ENCODE assay signal across 8 mouse cellular contexts in the genomic region with DNA sequence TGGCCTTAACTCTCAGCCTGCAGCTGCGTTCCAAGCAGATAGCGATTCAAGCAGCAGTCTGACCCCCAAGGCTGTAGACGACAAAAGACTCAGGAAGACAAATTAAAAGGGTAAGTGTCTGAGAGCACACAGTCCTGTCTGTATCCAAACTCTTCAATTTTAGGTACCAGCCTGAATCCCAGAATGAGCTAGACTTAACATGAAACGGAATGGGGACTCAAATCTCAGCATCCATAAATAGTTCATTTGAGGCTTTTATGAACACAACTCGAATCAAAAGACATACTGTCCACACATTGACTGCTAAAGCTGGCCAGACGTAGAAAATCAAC. TPM values are rescaled to one million over a fixed set of nuclear protein-coding genes. Genes with fewer than 3 reads are reported as not detected.
A peak's percentile ranks its signal among the peaks of the same experiment; 100 is the strongest.
DNase-seq lines count a peak whose midpoint lies in the region; ATAC-seq lines count a peak whose summit lies in the region.

No protein-coding gene starts in this region.

- no peaks in the 10 kb centered on the region for H3K27me3 ChIP-seq in heart, embryonic 11.5 days (ENCODE audit: control insufficient read depth, insufficient read depth, low read length)
- no peaks in the 10 kb centered on the region for H3K27me3 ChIP-seq in forebrain, embryonic 16.5 days (replicated peaks; ENCODE audit: control insufficient read depth, insufficient read depth, low read length)
- no peaks in the 10 kb centered on the region for H3K27me3 ChIP-seq in liver, embryonic 16.5 days (ENCODE audit: control insufficient read depth, insufficient read depth, low read depth, low read length)

- peaks cover 2% of the 10 kb centered on the region; the same call in 1 of the 2 replicates for H3K4me1 ChIP-seq in heart, embryonic 11.5 days (ENCODE audit: control insufficient read depth, insufficient read depth, low read length)
- peaks cover 31% of the 10 kb centered on the region for H3K4me1 ChIP-seq in forebrain, embryonic 16.5 days (replicated peaks; ENCODE audit: control insufficient read depth, insufficient read depth, low read length)
- H3K4me1 ChIP-seq in liver, embryonic 16.5 days (ENCODE audit: control insufficient read depth, low read depth, low read length), result no peaks in the 10 kb centered on the region

- H3K4me2 ChIP-seq in heart, embryonic 11.5 days, result peak overlapping the region; percentile 82
- H3K4me2 ChIP-seq in forebrain, embryonic 16.5 days (ENCODE audit: low read length), result peak overlapping the region; percentile 50
- peak overlapping the region; percentile 34 for H3K4me2 ChIP-seq in liver, embryonic 16.5 days (ENCODE audit: low read depth, low read length)

- DNase-seq in heart, adult 9 months (ENCODE audit: low spot score in 2 of 2), result no peak
- DNase-seq in 416B (ENCODE audit: low read depth) (peak; percentile 52), MN1 (ENCODE audit: low spot score) (no peak)
- DNase-seq in layer of hippocampus, postnatal 10 days (ENCODE audit: low spot score in 2 of 2), result no peak
- no peak for DNase-seq in cerebellum, postnatal 25 days

- WGBS in heart, embryonic 11.5 days (ENCODE audit: insufficient replicate concordance), result 15% methylated on average over 6 of the region's 6 CpGs
- 17% methylated on average over 6 of the region's 6 CpGs for WGBS in forebrain, embryonic 16.5 days
- 32% methylated on average over 6 of the region's 6 CpGs for WGBS in liver, embryonic 16.5 days (ENCODE audit: insufficient replicate concordance)

- peak overlapping the region; percentile 95 for H3K27ac ChIP-seq in heart, embryonic 11.5 days (ENCODE audit: low read depth, low read length)
- H3K27ac ChIP-seq in forebrain, embryonic 16.5 days (ENCODE audit: low read length), result peak overlapping the region; percentile 94
- H3K27ac ChIP-seq in liver, embryonic 16.5 days (ENCODE audit: low read length), result peak overlapping the region; percentile 0; the same call in 1 of the 2 replicates

- peaks cover 4% of the 10 kb centered on the region for H3K36me3 ChIP-seq in heart, embryonic 11.5 days (ENCODE audit: control insufficient read depth, insufficient read depth, low read length)
- no peaks in the 10 kb centered on the region; the same call in 1 of the 2 replicates for H3K36me3 ChIP-seq in forebrain, embryonic 16.5 days (ENCODE audit: control insufficient read depth, insufficient read depth)
- H3K36me3 ChIP-seq in liver, embryonic 16.5 days (ENCODE audit: control insufficient read depth, insufficient read depth), result peaks cover 6% of the 10 kb centered on the region

- ATAC-seq in heart, embryonic 11.5 days (replicated peaks; ENCODE audit: insufficient number of reproducible peaks, low FRiP score, low TSS enrichment), result 0 out of 2 replicates have a peak, but pooled peaks have one; percentile 26
- ATAC-seq in forebrain, embryonic 16.5 days, result peak; percentile 39; the same call in 1 of the 2 replicates
- ATAC-seq in liver, embryonic 16.5 days (ENCODE audit: low read depth), result no peak

- no peaks in the 10 kb centered on the region for H3K9me3 ChIP-seq in heart, embryonic 11.5 days (replicated peaks; ENCODE audit: control insufficient read depth, low read length)
- no peaks in the 10 kb centered on the region for H3K9me3 ChIP-seq in forebrain, embryonic 16.5 days (ENCODE audit: control insufficient read depth, low read length)
- H3K9me3 ChIP-seq in liver, embryonic 16.5 days (replicated peaks; ENCODE audit: control insufficient read depth, low read length), result no peaks in the 10 kb centered on the region

- peak overlapping the region; percentile 56 for H3K4me3 ChIP-seq in heart, embryonic 11.5 days (ENCODE audit: low read depth, low read length)
- H3K4me3 ChIP-seq in forebrain, embryonic 16.5 days (replicated peaks; ENCODE audit: low read length), result peak overlapping the region; percentile 35
- H3K4me3 ChIP-seq in liver, embryonic 16.5 days (ENCODE audit: low read depth, low read length), result peak overlapping the region; percentile 41

- peak overlapping the region; percentile 87 for H3K9ac ChIP-seq in heart, embryonic 11.5 days (ENCODE audit: low read depth, low read length)
- H3K9ac ChIP-seq in forebrain, embryonic 16.5 days (replicated peaks; ENCODE audit: low read depth, low read length), result peak overlapping the region; percentile 54
- no peak overlapping the region for H3K9ac ChIP-seq in liver, embryonic 16.5 days (ENCODE audit: low read depth, low read length)

RNA-seq across cellular contexts. Expression of a gene that starts 46.4 kb away (rescaled TPM):
- 52.7 and 56.1 TPM in 2 replicates for polyA plus RNA-seq in heart, embryonic 11.5 days (2014; fragmentation: Nextera tagmentation; extraction: Ambion mirVana)
- 74.7 and 77.9 TPM in 2 replicates for polyA plus RNA-seq in forebrain, embryonic 16.5 days (2015; fragmentation: Nextera tagmentation; extraction: Ambion mirVana)
- 6.9 and 8.5 TPM in 2 replicates for polyA plus RNA-seq in liver, embryonic 16.5 days (2015; fragmentation: Nextera tagmentation; extraction: Ambion mirVana)
- total RNA-seq in layer of hippocampus, postnatal 10 days (2021), result 10 to 100 TPM; 39.0 to 44.3 TPM

RNA-seq across cellular contexts. Expression of a gene that starts 56.2 kb away (rescaled TPM):
- 24.1 and 27.8 TPM in 2 replicates for polyA plus RNA-seq in heart, embryonic 11.5 days (2014; fragmentation: Nextera tagmentation; extraction: Ambion mirVana)
- polyA plus RNA-seq in forebrain, embryonic 16.5 days (2015; fragmentation: Nextera tagmentation; extraction: Ambion mirVana), result 38.0 and 43.5 TPM in 2 replicates
- 12.2 and 14.2 TPM in 2 replicates for polyA plus RNA-seq in liver, embryonic 16.5 days (2015; fragmentation: Nextera tagmentation; extraction: Ambion mirVana)
- total RNA-seq in layer of hippocampus, postnatal 10 days (2021), result 10 to 100 TPM; 15.3 to 15.5 TPM

Comparison
In these comparisons a context has a peak if more than half of its experiments do, and no peak if none do; other contexts are left out.
1. H3K27ac ChIP-seq: peak in every context shown above with its lines; median percentile 95 in heart, embryonic 11.5 days; 94 in forebrain, embryonic 16.5 days; 0 in liver, embryonic 16.5 days.